Mouse (Mus musculus) hindbrain, embryonic 16.5 days (tissue): Measurements from ENCODE around the gene Mutyh. TPM values are rescaled to one million over a fixed set of nuclear protein-coding genes. Genes with fewer than 3 reads are reported as not detected.

Source experiments
- ATAC-seq: fragments of 200-750 bp; cut with Nextera tagmentation; 2 replicates; pipeline ENCODE4 v1.8.0; 2017; ENCODE audit warnings: moderate TSS enrichment, moderate library complexity
- H3K27ac ChIP-seq: fragments of 300-500 bp; sonication (generic); 2 replicates; pipeline ENCODE4 v1.5.1; 2014; ENCODE audit warnings: low read depth, mild to moderate bottlenecking, control low read depth, low read length, moderate library complexity
- H3K27me3 ChIP-seq: fragments of 300-500 bp; sonication (generic); replicated peaks from 2 replicates; pipeline ENCODE4 v1.6.1; 2014; ENCODE audit warnings: low read length; ENCODE audit not compliant: control insufficient read depth, insufficient read depth
- H3K36me3 ChIP-seq: fragments of 300-500 bp; sonication (generic); 2 replicates; pipeline ENCODE4 v1.6.1; 2014; ENCODE audit warnings: mild to moderate bottlenecking, low read length, moderate library complexity, mixed read lengths; ENCODE audit not compliant: control insufficient read depth, insufficient read depth
- H3K4me1 ChIP-seq: fragments of 300-500 bp; sonication (generic); 2 replicates; pipeline ENCODE4 v1.6.1; 2014; ENCODE audit warnings: low read depth, low read length; ENCODE audit not compliant: control insufficient read depth, insufficient read depth
- H3K4me2 ChIP-seq: fragments of 300-500 bp; sonication (generic); 2 replicates; pipeline ENCODE4 v1.6.1; 2014; ENCODE audit warnings: mild to moderate bottlenecking, low read length, control low read depth, moderate library complexity
- H3K4me3 ChIP-seq: fragments of 300-500 bp; sonication (generic); 2 replicates; pipeline ENCODE4 v1.5.1; 2014; ENCODE audit warnings: mild to moderate bottlenecking, low read length, control low read depth, moderate library complexity
- H3K9ac ChIP-seq: fragments of 300-500 bp; sonication (generic); 2 replicates; pipeline ENCODE4 v1.6.1; 2014; ENCODE audit warnings: low read depth, mild to moderate bottlenecking, control low read depth, low read length, moderate library complexity
- H3K9me3 ChIP-seq: fragments of 300-500 bp; sonication (generic); 2 replicates; pipeline ENCODE4 v1.6.1; 2014; ENCODE audit warnings: mild to moderate bottlenecking, low read length, moderate library complexity; ENCODE audit not compliant: control insufficient read depth
- WGBS: fragments of 180-500 bp; shearing (Covaris S2); extraction: QIAGEN DNeasy Blood & Tissue Kit; methylation state at CpG from one replicate; pipeline ENCODE4 v1.1.7; 2014; 5-methylcytosine and 5-hydroxymethylcytosine counted together
- polyA plus RNA-seq: library from polyadenylated mRNA; unstranded; fragments of >200 nt; fragmentation: Nextera tagmentation; extraction: Ambion mirVana; gene quantifications from 2 replicates; pipeline ENCODE4 v1.2.1, GENCODE M21; 2015

The Mutyh gene
- polyA plus RNA-seq, 1 experiment from 2014 or later = 6.8 TPM

DNA sequence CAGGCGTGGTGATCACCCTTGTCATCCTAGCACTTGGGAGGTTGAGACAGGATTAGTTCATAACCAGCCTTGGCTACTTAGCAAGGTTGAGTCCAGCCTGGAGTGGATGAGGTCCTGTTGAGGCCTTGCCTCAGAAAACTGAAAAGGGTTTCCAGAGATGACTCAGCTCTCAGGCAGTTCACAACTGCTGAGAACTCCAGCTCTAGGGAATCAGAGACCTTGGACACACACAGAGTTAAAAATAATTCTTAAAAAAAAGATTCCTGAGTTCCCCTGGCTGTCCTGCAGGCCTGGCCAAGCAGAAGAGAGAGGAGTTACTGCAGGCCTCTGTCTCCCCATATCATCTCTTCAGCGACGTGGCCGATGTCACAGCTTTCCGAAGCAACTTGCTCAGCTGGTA is 7.8 kb downstream of the Mutyh start:
- H3K9me3 ChIP-seq = no peaks in the 10 kb centered on the region
- no peak for ATAC-seq
- H3K27me3 ChIP-seq = peaks cover 5% of the 10 kb centered on the region
- H3K4me1 ChIP-seq = no peaks in the 10 kb centered on the region
- H3K27ac ChIP-seq = no peak overlapping the region
- no peak overlapping the region for H3K4me3 ChIP-seq
- no peaks in the 10 kb centered on the region for H3K36me3 ChIP-seq
- 80% methylated on average over 5 of the region's 5 CpGs for WGBS
- no peak overlapping the region for H3K4me2 ChIP-seq
- no peak overlapping the region for H3K9ac ChIP-seq

DNA sequence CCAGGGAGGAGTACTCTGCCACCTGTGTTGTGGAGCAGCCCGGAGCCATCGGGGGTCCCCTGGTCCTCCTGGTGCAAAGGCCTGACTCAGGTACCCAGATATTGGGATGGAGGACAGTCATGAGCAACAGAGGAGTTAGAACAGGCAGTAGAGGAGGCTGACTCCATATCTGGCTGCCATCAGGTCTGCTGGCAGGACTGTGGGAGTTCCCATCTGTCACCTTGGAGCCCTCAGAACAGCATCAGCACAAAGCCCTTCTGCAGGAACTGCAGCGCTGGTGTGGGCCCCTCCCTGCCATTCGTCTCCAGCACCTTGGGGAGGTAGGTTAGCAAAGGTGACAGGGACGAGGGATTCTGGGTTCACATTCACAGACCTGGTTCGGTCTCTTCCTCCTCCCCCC is 10.0 kb downstream of the Mutyh start:
- Histone ChIP-seq H3K9me3 (no peaks in the 10 kb centered on the region), H3K4me2 (no peak overlapping the region), H3K27me3 (peaks cover 13% of the 10 kb centered on the region), H3K36me3 (no peaks in the 10 kb centered on the region), H3K4me1 (peaks cover 11% of the 10 kb centered on the region), H3K9ac (no peak overlapping the region), H3K27ac (no peak overlapping the region), H3K4me3 (no peak overlapping the region)
- WGBS = 85% methylated on average over 6 of the region's 6 CpGs
- no peak for ATAC-seq

DNA sequence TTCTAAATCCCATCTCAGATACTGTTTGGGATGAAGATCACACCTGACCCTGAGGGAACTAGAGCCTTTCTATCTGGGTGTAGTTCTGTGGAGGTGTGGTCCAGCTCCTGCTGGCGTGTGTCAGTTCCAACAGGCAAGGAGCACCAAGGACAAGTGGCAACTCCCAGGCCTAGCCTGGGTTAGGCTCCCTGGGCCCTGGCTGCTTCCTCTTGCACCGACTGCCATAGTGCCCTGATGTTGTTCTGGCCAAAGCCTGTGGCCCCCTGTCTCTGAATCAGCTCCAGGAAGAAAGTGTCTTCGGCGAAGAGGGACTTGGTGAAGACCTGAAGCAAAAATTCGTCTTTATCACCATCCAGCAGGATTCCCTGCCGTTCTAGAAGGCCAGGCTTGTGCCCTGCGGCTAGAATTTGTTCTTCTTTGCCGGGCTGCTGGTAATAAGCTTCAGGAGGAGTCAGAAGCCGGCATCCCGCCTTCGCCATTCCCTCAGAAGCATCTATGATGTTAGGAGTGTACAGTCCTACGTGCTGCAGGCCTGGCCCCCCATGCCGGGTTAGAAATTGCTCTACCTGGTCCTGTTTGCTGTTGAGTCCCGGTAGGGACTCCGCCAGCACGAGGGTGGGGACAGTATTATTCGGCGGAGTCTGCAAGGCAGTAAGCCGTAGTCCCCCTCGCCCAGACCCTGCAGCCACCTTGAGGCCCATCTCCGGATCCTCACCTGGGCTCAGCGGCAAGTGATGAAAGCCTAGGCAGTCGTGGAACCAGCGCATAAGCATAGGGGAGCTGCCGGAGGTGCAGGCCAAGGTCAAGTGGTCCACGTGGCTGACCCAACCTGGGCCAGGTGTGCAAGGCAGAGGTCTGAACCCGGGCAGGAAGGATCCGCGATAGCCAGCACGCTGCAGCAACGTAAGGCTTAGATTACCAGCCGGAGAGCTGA is 12.7 kb downstream of the Mutyh start:
- WGBS = 24% methylated on average over 32 of the region's 32 CpGs
- Histone ChIP-seq H3K9ac (peak overlapping the region; percentile 67), H3K27ac (no peak overlapping the region), H3K36me3 (no peaks in the 10 kb centered on the region), H3K9me3 (no peaks in the 10 kb centered on the region), H3K4me3 (peak overlapping the region; percentile 49), H3K27me3 (peaks cover 13% of the 10 kb centered on the region), H3K4me2 (peak overlapping the region; percentile 93), H3K4me1 (peaks cover 14% of the 10 kb centered on the region)
- peak; percentile 3; the same call in 1 of the 2 replicates for ATAC-seq

DNA sequence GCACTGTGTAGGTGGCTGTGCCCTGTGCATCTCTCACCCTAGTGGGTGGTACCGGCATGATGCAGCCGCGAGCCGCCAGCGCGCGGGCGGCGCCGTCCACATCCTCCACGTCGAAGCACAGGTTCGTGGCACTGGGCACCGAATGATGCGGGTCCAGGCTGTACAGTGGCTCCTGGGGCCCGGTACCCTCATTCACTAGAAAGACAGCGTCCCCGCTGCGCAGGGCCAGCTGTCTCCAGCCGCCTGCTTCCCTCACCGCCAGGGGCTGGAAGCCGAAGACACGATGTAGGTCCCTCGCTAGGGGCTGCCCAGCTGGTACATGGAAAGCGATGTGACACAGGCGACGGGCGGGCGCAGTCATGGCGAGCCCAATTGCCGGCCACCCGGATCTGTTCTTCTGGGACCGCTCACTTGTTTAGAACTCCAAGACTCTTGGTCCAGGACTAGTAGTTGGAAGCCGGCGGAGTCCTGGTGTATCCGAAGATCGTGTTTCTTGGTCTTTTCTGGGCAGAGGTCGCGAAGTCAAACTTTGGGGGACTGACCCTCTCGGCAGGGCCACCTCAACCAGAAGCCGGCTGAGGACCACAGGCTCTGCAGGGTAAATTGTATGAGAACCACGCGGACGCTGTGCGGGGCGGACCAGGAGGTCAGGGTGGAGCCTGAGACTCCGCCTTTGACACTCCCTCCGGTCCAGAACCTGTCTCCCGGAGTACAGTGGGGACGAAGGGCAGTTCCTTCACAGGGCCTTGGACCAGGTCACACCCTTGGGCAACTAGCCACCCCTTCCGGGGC is 13.6 kb downstream of the Mutyh start:
- Histone ChIP-seq H3K4me3 (peak overlapping the region; percentile 49), H3K4me1 (peaks cover 17% of the 10 kb centered on the region), H3K4me2 (peak overlapping the region; percentile 93), H3K27ac (no peak overlapping the region), H3K9me3 (no peaks in the 10 kb centered on the region), H3K9ac (peak overlapping the region; percentile 67), H3K27me3 (peaks cover 13% of the 10 kb centered on the region), H3K36me3 (no peaks in the 10 kb centered on the region)
- under 1% methylated on average over 46 of the region's 51 CpGs for WGBS
- peak; percentile 53 for ATAC-seq

DNA sequence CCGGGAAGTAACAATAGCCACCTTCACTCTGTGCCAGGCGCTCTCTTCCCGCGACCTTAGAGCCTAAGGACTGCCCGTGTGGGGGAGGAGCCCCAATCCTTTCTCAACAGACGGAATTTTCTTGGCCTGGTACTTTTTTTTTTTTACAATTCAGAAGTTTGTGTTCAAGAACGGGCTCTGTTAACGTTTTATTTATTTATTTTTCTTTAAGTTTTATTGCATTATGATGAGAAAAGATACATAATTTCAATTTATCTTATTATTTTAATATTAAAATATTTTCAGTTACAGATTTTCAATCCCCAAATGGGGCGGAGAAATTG is 14.1 kb downstream of the Mutyh start, which contains the start of gene Hpdl:
Gene Hpdl (minus strand): TSS at position 14 of the 323 bp plus-strand sequence.
- H3K27ac ChIP-seq = no peak within 1 kb of the TSS
- ATAC-seq = no peak
- 14% methylated on average over 9 of the region's 9 CpGs for WGBS
- H3K36me3 ChIP-seq = no peaks in the 10 kb centered on the region
- peaks cover 13% of the 10 kb centered on the region for H3K27me3 ChIP-seq
- H3K4me1 ChIP-seq = peaks cover 17% of the 10 kb centered on the region
- no peaks in the 10 kb centered on the region for H3K9me3 ChIP-seq
- H3K9ac ChIP-seq = peak within 1 kb of the TSS; percentile 67
- peak within 1 kb of the TSS; percentile 93 for H3K4me2 ChIP-seq
- peak within 1 kb of the TSS; percentile 49 for H3K4me3 ChIP-seq

DNA sequence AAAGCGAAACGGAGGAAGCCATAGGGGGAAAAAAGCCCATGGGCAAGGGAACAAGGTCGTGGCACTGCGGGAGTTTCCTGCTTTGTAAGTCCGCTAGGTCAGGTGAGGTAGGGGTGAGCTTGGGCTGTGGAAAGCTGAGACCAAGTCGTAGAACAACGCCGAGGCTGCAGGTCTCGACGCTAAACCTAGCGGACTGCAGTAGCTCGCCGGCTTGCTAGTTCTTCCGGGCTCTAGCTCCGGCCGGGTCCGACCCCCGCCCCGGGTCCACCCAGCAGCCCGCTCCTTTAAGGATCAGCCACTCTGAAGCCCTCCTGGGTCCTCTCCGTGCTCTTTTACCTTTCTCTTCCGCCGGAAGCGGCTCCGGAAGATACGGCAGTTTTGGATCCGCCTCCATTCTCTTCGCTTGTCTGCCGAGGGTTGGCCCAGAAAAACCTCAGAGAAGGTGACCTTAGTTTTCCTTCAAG is 17.1 kb downstream of the Mutyh start:
- Histone ChIP-seq H3K4me2 (peak overlapping the region; percentile 66), H3K9ac (peak overlapping the region; percentile 71), H3K4me3 (peak overlapping the region; percentile 54), H3K27ac (peak overlapping the region; percentile 79), H3K9me3 (no peaks in the 10 kb centered on the region), H3K36me3 (no peaks in the 10 kb centered on the region), H3K4me1 (peaks cover 19% of the 10 kb centered on the region), H3K27me3 (peaks cover 13% of the 10 kb centered on the region)
- 3% methylated on average over 29 of the region's 29 CpGs for WGBS
- peak; percentile 81 for ATAC-seq

DNA sequence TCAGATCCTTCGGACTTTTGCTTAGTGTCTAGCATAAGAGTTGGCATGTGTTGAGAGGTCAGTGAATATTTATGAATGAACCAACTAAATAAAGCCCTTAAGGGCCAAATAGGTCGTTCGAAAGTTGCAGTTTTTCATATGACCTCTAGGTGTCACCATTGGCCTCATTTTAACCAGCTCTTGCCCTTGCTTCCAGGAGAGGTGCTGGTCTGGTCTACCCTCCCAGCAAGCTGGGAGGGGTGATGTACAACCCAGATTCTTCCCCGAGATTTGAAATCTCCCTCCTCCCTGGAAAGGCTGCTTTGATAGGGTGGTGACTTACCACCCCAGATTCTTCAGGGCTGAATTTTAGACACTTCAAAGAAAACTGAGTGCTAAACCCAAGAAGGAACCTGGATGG is 20.3 kb downstream of the Mutyh start:
- Histone ChIP-seq H3K9me3 (no peaks in the 10 kb centered on the region), H3K27ac (no peak overlapping the region), H3K9ac (peak overlapping the region; percentile 19; the same call in 1 of the 2 replicates), H3K27me3 (no peaks in the 10 kb centered on the region), H3K4me2 (no peak overlapping the region), H3K4me1 (peaks cover 11% of the 10 kb centered on the region), H3K4me3 (no peak overlapping the region), H3K36me3 (no peaks in the 10 kb centered on the region)
- WGBS = 2% methylated on average over 4 of the region's 4 CpGs
- ATAC-seq = peak; percentile 36; the same call in 1 of the 2 replicates

DNA sequence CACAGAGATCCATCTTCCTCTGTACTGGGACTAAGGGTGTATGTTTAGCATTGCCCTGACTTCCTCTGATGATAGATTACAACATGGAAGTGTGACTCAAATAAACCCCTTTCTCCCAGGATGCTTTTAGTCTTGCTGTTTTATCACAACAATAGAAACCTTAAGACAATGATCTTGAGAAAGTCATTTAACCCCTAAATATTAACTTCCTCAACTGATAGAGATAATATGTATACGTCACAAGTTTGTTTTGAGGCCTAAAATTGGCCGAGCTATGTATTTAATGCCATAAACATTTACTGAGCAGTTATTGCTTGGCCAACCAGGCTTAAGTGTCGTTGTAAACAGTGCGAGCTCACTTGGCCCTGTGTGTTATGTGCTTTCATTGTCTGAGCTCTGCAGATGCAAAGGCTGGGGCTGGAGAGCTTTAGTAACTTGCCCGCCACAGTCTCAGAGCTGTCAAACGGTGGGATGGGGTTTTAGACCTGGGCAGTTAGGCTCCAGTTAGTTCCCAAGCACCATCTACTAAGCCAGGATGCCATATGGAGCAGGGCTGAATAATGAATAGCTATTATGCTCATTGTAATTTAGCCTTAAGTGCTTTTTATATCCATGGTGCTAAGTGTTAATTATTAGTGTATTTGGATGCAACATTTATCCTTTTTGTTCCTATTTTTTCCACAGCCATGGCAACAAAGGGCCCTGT is 22.0 kb downstream of the Mutyh start:
- H3K4me2 ChIP-seq = no peak overlapping the region
- H3K27ac ChIP-seq = peak overlapping the region; percentile 36; the same call in 1 of the 2 replicates
- no peaks in the 10 kb centered on the region for H3K36me3 ChIP-seq
- no peak for ATAC-seq
- no peaks in the 10 kb centered on the region for H3K9me3 ChIP-seq
- WGBS = 25% methylated on average over 6 of the region's 6 CpGs
- H3K4me1 ChIP-seq = peaks cover 11% of the 10 kb centered on the region
- H3K27me3 ChIP-seq = no peaks in the 10 kb centered on the region
- H3K9ac ChIP-seq = no peak overlapping the region
- no peak overlapping the region for H3K4me3 ChIP-seq
